Mouse (Mus musculus): Measurements from ENCODE around the gene Mvp. TPM values are rescaled to one million over a fixed set of nuclear protein-coding genes. Genes with fewer than 3 reads are reported as not detected.

Gene Mvp
- polyA plus RNA-seq, 1 experiment from 2014 or later: 11.4 TPM

DNA sequence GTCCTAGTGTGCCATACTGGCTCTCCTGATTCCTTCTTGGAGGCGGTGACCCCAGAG, 38.7 kb downstream of the Mvp start, which contains the start of gene Cdipt:
Gene Cdipt, plus strand, starts transcription at position 22 of the 57 bp plus-strand sequence.
- Histone ChIP-seq H3K36me3 (ENCODE audit: control insufficient read depth, insufficient read depth, low read length) (peaks cover 25% of the 10 kb centered on the region), H3K4me3 (ENCODE audit: low read depth, low read length) (peak within 1 kb of the TSS; percentile 100), H3K27me3 (ENCODE audit: control insufficient read depth, insufficient read depth, low read length) (no peaks in the 10 kb centered on the region), H3K9me3 (ENCODE audit: control insufficient read depth, low read depth, low read length) (no peaks in the 10 kb centered on the region), H3K27ac (ENCODE audit: low read length) (peak within 1 kb of the TSS; percentile 96), H3K9ac (replicated peaks; ENCODE audit: low read depth, low read length) (peak within 1 kb of the TSS; percentile 98), H3K4me2 (replicated peaks; ENCODE audit: low read depth, low read length) (peak within 1 kb of the TSS; percentile 54), H3K4me1 (ENCODE audit: control insufficient read depth, insufficient read depth, low read length) (peaks cover 4% of the 10 kb centered on the region; the same call in 1 of the 2 replicates)
- 0% methylated on average over 1 of the region's 1 CpGs for WGBS
- ATAC-seq (ENCODE audit: insufficient number of reproducible peaks, insufficient read depth, low FRiP score, low read depth): no peak

DNA sequence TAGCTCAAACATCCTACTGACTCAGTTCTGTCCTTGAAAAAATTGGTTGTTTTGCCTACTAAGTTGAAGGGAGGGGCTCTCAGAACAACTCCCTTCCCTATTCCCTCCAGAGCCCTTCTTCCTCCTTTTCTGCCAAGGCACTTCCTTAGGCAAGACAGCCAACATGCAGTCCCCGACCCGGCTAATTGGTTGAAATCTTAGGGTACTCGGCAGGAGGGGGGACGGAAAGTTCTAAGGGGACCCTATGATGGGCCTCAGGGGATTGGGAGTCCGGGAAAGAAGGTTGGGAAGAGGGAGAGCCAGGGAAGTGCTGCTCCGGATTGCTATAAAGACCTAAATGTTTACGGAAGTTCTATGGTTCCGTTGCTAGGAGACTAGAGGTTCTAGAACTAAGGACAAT, 38.9 kb downstream of the Mvp start:
- Histone ChIP-seq H3K9me3 (ENCODE audit: control insufficient read depth, low read depth, low read length) (no peaks in the 10 kb centered on the region), H3K9ac (replicated peaks; ENCODE audit: low read depth, low read length) (0 out of 2 replicates have a peak overlapping the region, but pooled peaks have one; percentile 98), H3K4me1 (ENCODE audit: control insufficient read depth, insufficient read depth, low read length) (peaks cover 4% of the 10 kb centered on the region; the same call in 1 of the 2 replicates), H3K4me2 (replicated peaks; ENCODE audit: low read depth, low read length) (peak overlapping the region; percentile 54), H3K27me3 (ENCODE audit: control insufficient read depth, insufficient read depth, low read length) (no peaks in the 10 kb centered on the region), H3K36me3 (ENCODE audit: control insufficient read depth, insufficient read depth, low read length) (peaks cover 25% of the 10 kb centered on the region), H3K4me3 (ENCODE audit: low read depth, low read length) (peak overlapping the region; percentile 100), H3K27ac (ENCODE audit: low read length) (peak overlapping the region; percentile 96; the same call in 1 of the 2 replicates)
- no peak; the same call in 1 of the 2 replicates for ATAC-seq (ENCODE audit: insufficient number of reproducible peaks, insufficient read depth, low FRiP score, low read depth)
- WGBS: 13% methylated on average over 8 of the region's 8 CpGs

DNA sequence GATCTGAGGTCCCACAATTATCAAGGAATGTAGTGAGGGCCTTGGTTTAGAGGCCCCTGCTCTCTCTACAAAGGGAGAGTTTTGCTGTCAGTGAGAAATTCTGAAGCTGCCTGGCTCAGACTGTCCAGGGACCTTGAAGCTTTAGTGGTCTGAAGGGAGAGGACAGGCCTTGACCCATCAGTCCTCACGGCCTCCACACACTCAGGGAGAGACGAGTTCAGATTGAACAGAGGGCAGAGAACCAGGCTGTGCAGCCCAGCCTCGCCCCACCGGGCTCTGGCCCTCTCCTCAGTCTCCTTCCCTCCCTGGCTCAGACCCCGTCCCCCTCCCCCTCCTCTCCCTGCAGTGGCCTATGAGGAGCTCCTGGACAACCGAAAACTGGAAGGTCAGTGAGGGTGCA, 47.1 kb downstream of the Mvp start:
- no peak for ATAC-seq (ENCODE audit: insufficient number of reproducible peaks, insufficient read depth, low FRiP score, low read depth)
- Histone ChIP-seq H3K9me3 (ENCODE audit: control insufficient read depth, low read depth, low read length) (no peaks in the 10 kb centered on the region), H3K9ac (replicated peaks; ENCODE audit: low read depth, low read length) (no peak overlapping the region), H3K4me1 (ENCODE audit: control insufficient read depth, insufficient read depth, low read length) (no peaks in the 10 kb centered on the region), H3K36me3 (ENCODE audit: control insufficient read depth, insufficient read depth, low read length) (no peaks in the 10 kb centered on the region), H3K4me2 (replicated peaks; ENCODE audit: low read depth, low read length) (no peak overlapping the region), H3K27ac (ENCODE audit: low read length) (no peak overlapping the region), H3K4me3 (ENCODE audit: low read depth, low read length) (no peak overlapping the region), H3K27me3 (ENCODE audit: control insufficient read depth, insufficient read depth, low read length) (no peaks in the 10 kb centered on the region)
- 54% methylated on average over 6 of the region's 6 CpGs for WGBS

DNA sequence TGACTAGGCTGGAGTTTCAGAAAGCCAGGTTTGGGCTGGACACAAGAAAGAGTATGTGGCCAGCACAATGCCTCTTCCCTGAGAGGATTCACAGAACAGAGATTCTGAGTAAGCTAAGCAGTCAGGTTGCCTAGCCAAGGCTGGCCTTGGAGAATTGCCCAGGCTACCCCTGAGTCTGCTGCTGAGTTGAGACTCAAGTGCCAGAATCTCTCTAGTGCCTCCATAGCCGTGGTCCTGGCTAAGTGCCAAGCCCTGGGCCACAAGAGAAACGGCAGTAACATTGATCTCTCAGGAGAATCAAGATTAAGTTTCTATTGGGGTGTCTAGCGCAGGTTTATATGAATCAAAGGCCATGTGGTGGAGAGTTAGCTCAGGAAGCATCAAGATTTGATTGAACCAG, 48.9 kb downstream of the Mvp start:
- 59% methylated on average over 3 of the region's 3 CpGs for WGBS
- H3K9ac ChIP-seq (replicated peaks; ENCODE audit: low read depth, low read length): no peak overlapping the region
- H3K4me1 ChIP-seq (ENCODE audit: control insufficient read depth, insufficient read depth, low read length): no peaks in the 10 kb centered on the region
- H3K4me3 ChIP-seq (ENCODE audit: low read depth, low read length): no peak overlapping the region
- H3K4me2 ChIP-seq (replicated peaks; ENCODE audit: low read depth, low read length): no peak overlapping the region
- no peaks in the 10 kb centered on the region for H3K27me3 ChIP-seq (ENCODE audit: control insufficient read depth, insufficient read depth, low read length)
- H3K9me3 ChIP-seq (ENCODE audit: control insufficient read depth, low read depth, low read length): no peaks in the 10 kb centered on the region
- no peaks in the 10 kb centered on the region for H3K36me3 ChIP-seq (ENCODE audit: control insufficient read depth, insufficient read depth, low read length)
- H3K27ac ChIP-seq (ENCODE audit: low read length): no peak overlapping the region
- ATAC-seq (ENCODE audit: insufficient number of reproducible peaks, insufficient read depth, low FRiP score, low read depth): no peak

DNA sequence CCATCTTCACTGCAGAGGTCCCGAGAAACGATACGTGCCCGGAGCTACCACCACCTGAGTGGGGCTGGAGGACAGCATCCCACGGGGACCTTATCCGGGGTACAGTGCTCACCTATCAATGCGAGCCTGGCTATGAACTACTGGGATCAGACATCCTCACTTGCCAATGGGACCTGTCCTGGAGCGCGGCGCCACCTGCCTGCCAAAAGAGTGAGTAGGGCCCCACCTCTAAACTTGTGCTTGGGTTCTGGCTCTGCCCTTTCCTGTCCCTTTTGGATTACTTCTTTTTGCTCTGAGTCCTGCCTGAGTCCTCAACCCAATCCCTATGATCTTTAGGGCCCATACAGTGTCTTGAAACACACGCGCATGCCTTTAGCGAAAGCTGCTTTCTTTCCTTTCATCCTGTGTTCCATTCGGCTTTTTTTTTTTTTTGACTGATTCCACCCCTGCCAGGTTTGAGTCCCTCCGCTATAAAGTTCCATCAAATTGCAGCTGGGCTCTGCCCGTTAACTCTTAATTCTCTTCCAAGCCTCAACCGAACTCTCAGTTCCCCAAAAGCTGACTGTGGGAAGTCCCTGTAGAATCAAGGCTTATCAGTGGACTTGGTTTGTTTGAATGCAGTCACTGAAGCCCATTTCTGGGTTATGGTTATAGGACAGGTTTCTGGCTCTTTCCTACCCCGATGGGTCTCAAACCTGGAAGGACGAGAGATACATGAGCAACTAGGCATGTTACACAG, 50.7 kb downstream of the Mvp start:
- Histone ChIP-seq H3K27ac (ENCODE audit: low read length) (no peak overlapping the region), H3K4me2 (replicated peaks; ENCODE audit: low read depth, low read length) (no peak overlapping the region), H3K9me3 (ENCODE audit: control insufficient read depth, low read depth, low read length) (no peaks in the 10 kb centered on the region), H3K4me1 (ENCODE audit: control insufficient read depth, insufficient read depth, low read length) (no peaks in the 10 kb centered on the region), H3K36me3 (ENCODE audit: control insufficient read depth, insufficient read depth, low read length) (no peaks in the 10 kb centered on the region), H3K9ac (replicated peaks; ENCODE audit: low read depth, low read length) (no peak overlapping the region), H3K4me3 (ENCODE audit: low read depth, low read length) (no peak overlapping the region), H3K27me3 (ENCODE audit: control insufficient read depth, insufficient read depth, low read length) (no peaks in the 10 kb centered on the region)
- 29% methylated on average over 19 of the region's 19 CpGs for WGBS
- no peak for ATAC-seq (ENCODE audit: insufficient number of reproducible peaks, insufficient read depth, low FRiP score, low read depth)

DNA sequence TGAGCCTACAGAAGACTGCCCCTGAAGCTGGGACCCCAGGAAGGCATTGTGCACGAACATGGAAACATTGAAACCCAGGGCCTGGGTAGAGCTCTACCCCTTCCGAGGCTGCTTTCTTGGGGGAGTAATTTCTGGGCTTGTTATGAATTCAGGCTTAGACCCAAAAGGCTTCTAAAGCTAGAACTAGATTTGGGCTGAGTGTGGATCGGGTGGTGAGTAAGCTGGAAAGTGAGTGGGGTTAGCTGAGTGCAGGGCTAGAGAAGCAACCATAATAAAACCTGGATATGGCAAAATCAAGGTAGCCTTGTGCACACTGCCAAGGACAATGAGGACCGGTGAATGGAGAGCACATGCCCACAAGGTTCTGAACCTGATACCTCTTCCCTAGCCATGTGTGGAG, 52.5 kb downstream of the Mvp start:
- Histone ChIP-seq H3K27ac (ENCODE audit: low read length) (no peak overlapping the region), H3K4me2 (replicated peaks; ENCODE audit: low read depth, low read length) (no peak overlapping the region), H3K9ac (replicated peaks; ENCODE audit: low read depth, low read length) (no peak overlapping the region), H3K9me3 (ENCODE audit: control insufficient read depth, low read depth, low read length) (no peaks in the 10 kb centered on the region), H3K4me1 (ENCODE audit: control insufficient read depth, insufficient read depth, low read length) (no peaks in the 10 kb centered on the region), H3K27me3 (ENCODE audit: control insufficient read depth, insufficient read depth, low read length) (no peaks in the 10 kb centered on the region), H3K4me3 (ENCODE audit: low read depth, low read length) (no peak overlapping the region), H3K36me3 (ENCODE audit: control insufficient read depth, insufficient read depth, low read length) (no peaks in the 10 kb centered on the region)
- 88% methylated on average over 4 of the region's 4 CpGs for WGBS
- no peak for ATAC-seq (ENCODE audit: insufficient number of reproducible peaks, insufficient read depth, low FRiP score, low read depth)

DNA sequence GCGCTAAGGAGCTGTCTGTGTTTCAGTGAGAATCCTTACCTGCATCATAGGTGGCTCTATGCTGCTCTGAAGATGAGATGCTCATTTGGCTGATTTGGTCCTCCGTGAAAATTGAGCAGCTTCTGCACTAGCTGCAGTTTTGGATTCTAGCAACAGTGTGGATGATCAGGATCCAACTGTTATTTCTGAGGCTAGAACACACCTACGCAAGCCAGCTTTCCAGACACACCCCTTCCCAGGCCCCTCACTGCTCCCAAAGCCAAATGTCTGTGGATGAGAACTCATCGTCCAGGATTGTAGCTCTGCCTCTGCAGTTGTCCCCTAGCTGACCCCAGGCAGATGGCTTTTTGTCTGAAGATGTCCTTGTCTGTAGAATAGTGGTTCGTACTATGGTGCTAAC, 53.3 kb downstream of the Mvp start:
- Histone ChIP-seq H3K4me2 (replicated peaks; ENCODE audit: low read depth, low read length) (no peak overlapping the region), H3K36me3 (ENCODE audit: control insufficient read depth, insufficient read depth, low read length) (no peaks in the 10 kb centered on the region), H3K9ac (replicated peaks; ENCODE audit: low read depth, low read length) (no peak overlapping the region), H3K9me3 (ENCODE audit: control insufficient read depth, low read depth, low read length) (no peaks in the 10 kb centered on the region), H3K27me3 (ENCODE audit: control insufficient read depth, insufficient read depth, low read length) (no peaks in the 10 kb centered on the region), H3K27ac (ENCODE audit: low read length) (no peak overlapping the region), H3K4me3 (ENCODE audit: low read depth, low read length) (no peak overlapping the region), H3K4me1 (ENCODE audit: control insufficient read depth, insufficient read depth, low read length) (no peaks in the 10 kb centered on the region)
- WGBS: 79% methylated on average over 5 of the region's 5 CpGs
- ATAC-seq (ENCODE audit: insufficient number of reproducible peaks, insufficient read depth, low FRiP score, low read depth): no peak

DNA sequence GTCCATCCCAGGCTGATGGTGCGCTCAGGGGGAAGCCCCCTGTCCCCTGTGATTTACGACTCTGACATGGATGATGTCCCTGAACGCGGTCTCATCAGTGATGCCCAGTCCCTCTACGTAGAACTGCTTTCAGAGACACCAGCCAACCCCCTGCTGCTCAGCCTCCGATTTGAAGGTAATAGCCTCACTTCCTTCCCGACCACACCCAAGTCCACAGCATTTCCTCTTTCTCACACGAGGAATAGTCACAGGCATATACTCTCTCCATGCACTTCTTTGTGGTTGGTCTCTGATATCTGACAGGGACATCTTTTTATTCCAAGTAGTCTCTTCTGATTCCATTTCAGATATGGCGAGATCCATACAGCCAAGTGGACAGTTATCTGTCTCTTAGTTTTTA, 54.6 kb downstream of the Mvp start:
- H3K27me3 ChIP-seq (ENCODE audit: control insufficient read depth, insufficient read depth, low read length): no peaks in the 10 kb centered on the region
- WGBS: 60% methylated on average over 9 of the region's 9 CpGs
- H3K36me3 ChIP-seq (ENCODE audit: control insufficient read depth, insufficient read depth, low read length): no peaks in the 10 kb centered on the region
- no peak for ATAC-seq (ENCODE audit: insufficient number of reproducible peaks, insufficient read depth, low FRiP score, low read depth)
- H3K9ac ChIP-seq (replicated peaks; ENCODE audit: low read depth, low read length): no peak overlapping the region
- H3K4me3 ChIP-seq (ENCODE audit: low read depth, low read length): no peak overlapping the region
- no peak overlapping the region for H3K27ac ChIP-seq (ENCODE audit: low read length)
- H3K4me2 ChIP-seq (replicated peaks; ENCODE audit: low read depth, low read length): no peak overlapping the region
- H3K9me3 ChIP-seq (ENCODE audit: control insufficient read depth, low read depth, low read length): no peaks in the 10 kb centered on the region
- H3K4me1 ChIP-seq (ENCODE audit: control insufficient read depth, insufficient read depth, low read length): no peaks in the 10 kb centered on the region

DNA sequence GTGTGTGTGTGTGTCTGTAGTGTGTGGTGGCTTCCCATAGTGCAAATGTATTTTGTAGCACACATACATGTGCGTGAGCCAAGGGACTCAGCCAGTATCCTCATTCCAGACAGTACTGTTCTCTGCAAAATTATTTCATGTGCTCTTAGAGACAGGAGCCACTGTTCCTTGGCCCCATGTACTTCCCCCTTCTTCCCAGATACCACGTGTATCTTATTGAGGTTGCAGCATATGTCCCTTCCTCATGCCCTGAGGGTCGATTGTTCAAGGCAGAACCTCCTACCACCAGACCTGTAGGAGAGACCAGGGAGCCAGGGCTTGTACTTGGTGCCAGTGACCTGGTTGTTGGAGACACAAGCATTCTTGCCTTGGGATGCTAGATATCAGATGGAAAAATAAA, 59.3 kb downstream of the Mvp start:
- peaks cover 4% of the 10 kb centered on the region; the same call in 1 of the 2 replicates for H3K4me1 ChIP-seq (ENCODE audit: control insufficient read depth, insufficient read depth, low read length)
- ATAC-seq (ENCODE audit: insufficient number of reproducible peaks, insufficient read depth, low FRiP score, low read depth): no peak
- no peak overlapping the region for H3K9ac ChIP-seq (replicated peaks; ENCODE audit: low read depth, low read length)
- 62% methylated on average over 3 of the region's 3 CpGs for WGBS
- H3K27me3 ChIP-seq (ENCODE audit: control insufficient read depth, insufficient read depth, low read length): peaks cover 15% of the 10 kb centered on the region
- H3K4me2 ChIP-seq (replicated peaks; ENCODE audit: low read depth, low read length): no peak overlapping the region
- no peak overlapping the region for H3K4me3 ChIP-seq (ENCODE audit: low read depth, low read length)
- no peaks in the 10 kb centered on the region for H3K36me3 ChIP-seq (ENCODE audit: control insufficient read depth, insufficient read depth, low read length)
- H3K27ac ChIP-seq (ENCODE audit: low read length): no peak overlapping the region
- no peaks in the 10 kb centered on the region for H3K9me3 ChIP-seq (ENCODE audit: control insufficient read depth, low read depth, low read length)
